Mouse (Mus musculus) C2C12 (cell line): Measurements from ENCODE around the gene Csn1s2a. TPM values are rescaled to one million over a fixed set of nuclear protein-coding genes. Genes with fewer than 3 reads are reported as not detected.
"Not testable (repeated sequence)": the region's sequence is repeated elsewhere in the genome, so short reads cannot be mapped to it uniquely, and the experiment has no call there.

Source experiments
- H3K27me3 ChIP-seq: one replicate; pipeline ENCODE4 v1.6.1; 2011; ENCODE audit not compliant: control insufficient read depth, insufficient read depth, insufficient read length
- H3K36me3 ChIP-seq: one replicate; pipeline ENCODE4 v1.6.1; 2011; ENCODE audit not compliant: control insufficient read depth, insufficient read depth
- H3K4me3 ChIP-seq: one replicate; pipeline ENCODE4 v1.5.1; 2011; ENCODE audit warnings: mild to moderate bottlenecking, control low read depth; ENCODE audit not compliant: poor library complexity, insufficient read depth, severe bottlenecking
- H3K79me2 ChIP-seq: one replicate; pipeline ENCODE4 v1.6.1; 2011; ENCODE audit not compliant: control insufficient read depth, insufficient read depth
- H3K79me3 ChIP-seq: one replicate; pipeline ENCODE4 v1.6.1; 2011; ENCODE audit warnings: low read depth, control low read depth
- H3ac ChIP-seq: one replicate; pipeline ENCODE3; 2011; ENCODE audit warnings: low read depth; ENCODE audit not compliant: control insufficient read depth, insufficient read length
- CEBPB ChIP-seq: IDR thresholded peaks from one replicate; pipeline ENCODE4 v1.6.1; 2011; ENCODE audit warnings: low read depth, mild to moderate bottlenecking, control low read depth, moderate library complexity
- CTCF ChIP-seq: IDR thresholded peaks from one replicate; pipeline ENCODE4 v1.5.1; 2011; ENCODE audit not compliant: control insufficient read depth, insufficient read depth, insufficient read length
- FOSL1 ChIP-seq: IDR thresholded peaks from one replicate; pipeline ENCODE4 v1.8.0; 2011; ENCODE audit warnings: mild to moderate bottlenecking, low read length; ENCODE audit not compliant: poor library complexity, insufficient read depth, severe bottlenecking
- MAX ChIP-seq: IDR thresholded peaks from one replicate; pipeline ENCODE4 v1.6.1; 2011; ENCODE audit warnings: mild to moderate bottlenecking, control low read depth
- MYOD1 ChIP-seq: IDR thresholded peaks from one replicate; pipeline ENCODE4 v1.6.1; 2011; ENCODE audit warnings: low read depth; ENCODE audit not compliant: control insufficient read depth, insufficient read length
- MYOG ChIP-seq: IDR thresholded peaks from one replicate; pipeline ENCODE4 v1.6.1; 2011; ENCODE audit not compliant: control insufficient read depth, insufficient read length; ENCODE audit errors: extremely low read depth
- USF1 ChIP-seq: IDR thresholded peaks from one replicate; pipeline ENCODE4 v1.6.1; 2011; ENCODE audit warnings: low read depth, mild to moderate bottlenecking, control low read depth, moderate library complexity
- long read RNA-seq, 2 experiments: library from polyadenylated mRNA; unstranded; transcript quantifications; one replicate each; pipeline ENCODE4 v2.0.0; 2019 to 2020
- polyA plus RNA-seq: library from polyadenylated mRNA; unstranded; fragments of >200 nt; fragmentation: generic; extraction: Trizol; gene quantifications from one replicate; pipeline ENCODE4 v1.2.1, GENCODE M21; 2012; ENCODE audit warnings: missing spikeins

Csn1s2a gene
- not detected for polyA plus RNA-seq
- long read RNA-seq, experiment 1: 0 reads
- long read RNA-seq, experiment 2: 0 reads

DNA sequence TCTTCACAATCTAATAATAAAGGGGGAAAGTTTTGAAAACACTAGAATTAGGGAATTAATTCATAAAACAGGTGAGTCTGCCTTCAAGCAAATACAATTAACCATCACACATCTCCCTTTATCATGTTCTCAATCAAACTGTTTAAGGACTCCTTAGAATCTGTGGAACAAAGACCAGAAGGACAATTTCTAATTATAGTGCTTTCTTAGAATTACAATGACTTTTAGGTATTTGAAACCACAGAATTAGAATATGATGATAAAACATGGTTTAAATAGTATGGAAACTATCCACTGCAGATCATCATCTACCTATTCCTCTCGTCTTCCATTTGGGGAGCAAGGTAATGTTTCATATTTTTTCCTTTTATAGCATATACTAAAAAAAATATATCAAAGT, at the start of gene Csn1s2a:
Csn1s2a (plus strand) TSS at position 301 of the 400 bp plus-strand sequence.
- Histone ChIP-seq H3K79me2 (no peaks in the 10 kb centered on the region), H3K79me3 (no peaks in the 10 kb centered on the region), H3K4me3 (no peak within 1 kb of the TSS), H3ac (no peak within 1 kb of the TSS), H3K36me3 (no peaks in the 10 kb centered on the region), H3K27me3 (no peaks in the 10 kb centered on the region)
- no peak for TF ChIP-seq USF1
- no peak for TF ChIP-seq MYOG
- no peak for TF ChIP-seq CTCF
- no peak for TF ChIP-seq CEBPB
- TF ChIP-seq MAX: no peak
- no peak for TF ChIP-seq FOSL1
- TF ChIP-seq MYOD1: no peak

- Histone ChIP-seq H3ac (no peak overlapping the region), H3K36me3 (no peaks in the 10 kb centered on the region), H3K79me3 (no peaks in the 10 kb centered on the region), H3K27me3 (no peaks in the 10 kb centered on the region), H3K79me2 (no peaks in the 10 kb centered on the region), H3K4me3 (no peak overlapping the region)
- TF ChIP-seq FOSL1 (no peak), CTCF (no peak), USF1 (no peak), MYOD1 (no peak), MAX (no peak), MYOG (no peak), CEBPB (no peak)
Measured at GRCm38 (mm10) chr5:87734821-87735220, 39.5 kb upstream of the Csn1s2a start.

- TF ChIP-seq USF1: no peak
- TF ChIP-seq FOSL1: no peak
- TF ChIP-seq CTCF: no peak
- TF ChIP-seq MAX: no peak
- TF ChIP-seq CEBPB: no peak
- no peak for TF ChIP-seq MYOG
- TF ChIP-seq MYOD1: no peak
- no peaks in the 10 kb centered on the region for H3K79me2 ChIP-seq
- H3K27me3 ChIP-seq: no peaks in the 10 kb centered on the region
- H3K36me3 ChIP-seq: no peaks in the 10 kb centered on the region
- H3ac ChIP-seq: no peak overlapping the region
- H3K79me3 ChIP-seq: no peaks in the 10 kb centered on the region
- H3K4me3 ChIP-seq: no peak overlapping the region
Measured at GRCm38 (mm10) chr5:87753471-87753870, 20.9 kb upstream of the Csn1s2a start.

GRCm38 (mm10) chr5:87764546-87764945, 9.8 kb upstream of the Csn1s2a start:
- no peak for TF ChIP-seq USF1
- H3ac ChIP-seq: no peak overlapping the region
- no peaks in the 10 kb centered on the region for H3K79me3 ChIP-seq
- H3K27me3 ChIP-seq: no peaks in the 10 kb centered on the region
- no peaks in the 10 kb centered on the region for H3K36me3 ChIP-seq
- H3K4me3 ChIP-seq: no peak overlapping the region
- no peaks in the 10 kb centered on the region for H3K79me2 ChIP-seq

DNA sequence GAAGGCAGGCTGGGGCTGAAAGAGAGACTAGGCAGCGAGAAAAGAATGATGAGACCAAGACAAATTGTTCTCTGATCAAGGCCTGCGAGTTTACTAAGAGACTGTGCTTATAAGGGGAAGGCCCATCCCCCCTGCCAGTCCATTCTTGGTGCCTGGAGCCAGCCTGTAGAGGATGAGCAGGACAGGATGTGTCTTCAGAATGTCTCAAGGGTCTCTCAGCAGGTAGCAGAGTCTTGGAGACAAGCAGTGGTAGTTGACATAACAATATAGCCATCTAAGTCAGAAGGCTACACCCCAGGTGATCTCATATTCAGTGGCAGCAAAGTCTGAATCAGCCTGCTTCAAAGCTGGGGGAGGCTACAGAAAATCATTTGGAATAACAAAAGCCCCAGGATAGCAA, 2.2 kb upstream of the Csn1s2a start:
- not testable (repeated sequence) for H3K79me2 ChIP-seq, H3K4me3 ChIP-seq, H3K36me3 ChIP-seq, H3ac ChIP-seq, H3K79me3 ChIP-seq, H3K27me3 ChIP-seq

DNA sequence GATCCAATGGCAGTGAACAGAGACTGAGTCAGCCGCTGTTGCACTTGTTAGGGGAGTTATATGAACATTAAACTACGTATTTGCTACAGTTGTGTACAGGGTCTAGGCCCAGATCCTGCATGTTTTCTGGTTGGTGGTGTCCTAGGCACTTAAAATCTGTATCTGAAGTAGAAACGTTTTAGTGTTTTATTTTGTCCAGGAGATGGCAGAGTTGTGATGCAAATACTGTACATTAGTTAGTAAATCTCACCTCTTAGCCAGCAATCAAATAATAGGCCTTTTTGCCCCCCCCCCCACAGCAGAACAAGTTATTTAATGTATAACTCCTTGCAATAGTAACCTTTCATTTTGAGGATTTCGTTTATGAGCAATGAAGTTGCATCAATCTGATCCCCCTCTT, 8.4 kb downstream of the Csn1s2a start:
- no peaks in the 10 kb centered on the region for H3K27me3 ChIP-seq
- H3ac ChIP-seq: no peak overlapping the region
- H3K79me2 ChIP-seq: no peaks in the 10 kb centered on the region
- no peak overlapping the region for H3K4me3 ChIP-seq
- TF ChIP-seq CEBPB (no peak), MAX (no peak), CTCF (no peak), FOSL1 (no peak)
- H3K79me3 ChIP-seq: no peaks in the 10 kb centered on the region
- no peaks in the 10 kb centered on the region for H3K36me3 ChIP-seq

DNA sequence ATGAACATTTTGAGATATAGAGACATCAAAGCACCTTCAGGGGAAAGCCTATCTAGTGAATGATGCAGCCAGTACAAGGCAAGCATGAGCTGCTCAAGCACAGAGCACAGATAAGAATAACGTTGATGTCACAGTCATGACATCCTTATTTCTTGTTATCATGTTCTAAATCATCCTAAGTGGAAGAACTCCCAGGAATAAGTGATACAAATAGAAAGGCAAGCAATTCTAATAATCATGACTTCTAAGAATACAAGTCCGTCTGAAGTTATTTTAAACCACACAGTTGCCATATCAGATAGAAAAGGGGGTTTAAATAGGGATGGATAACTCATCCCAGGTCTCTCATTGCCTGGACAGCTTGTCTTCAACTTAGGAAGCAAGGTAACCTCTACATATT, 33.4 kb downstream of the Csn1s2a start, which contains the start of gene Csn1s2b:
Csn1s2b (plus strand) TSS at position 301 of the 400 bp plus-strand sequence.
- no peak within 1 kb of the TSS for H3K4me3 ChIP-seq

More for the DNA sequence above, 33.4 kb downstream of the Csn1s2a start, which contains the start of gene Csn1s2b:
- Histone ChIP-seq H3K27me3 (no peaks in the 10 kb centered on the region), H3ac (no peak within 1 kb of the TSS), H3K79me3 (no peaks in the 10 kb centered on the region), H3K36me3 (no peaks in the 10 kb centered on the region), H3K79me2 (no peaks in the 10 kb centered on the region)
- TF ChIP-seq CEBPB (no peak), USF1 (no peak)
